Mouse (Mus musculus): ENCODE measurements around the gene Rassf1.

Rassf1 gene

DNA sequence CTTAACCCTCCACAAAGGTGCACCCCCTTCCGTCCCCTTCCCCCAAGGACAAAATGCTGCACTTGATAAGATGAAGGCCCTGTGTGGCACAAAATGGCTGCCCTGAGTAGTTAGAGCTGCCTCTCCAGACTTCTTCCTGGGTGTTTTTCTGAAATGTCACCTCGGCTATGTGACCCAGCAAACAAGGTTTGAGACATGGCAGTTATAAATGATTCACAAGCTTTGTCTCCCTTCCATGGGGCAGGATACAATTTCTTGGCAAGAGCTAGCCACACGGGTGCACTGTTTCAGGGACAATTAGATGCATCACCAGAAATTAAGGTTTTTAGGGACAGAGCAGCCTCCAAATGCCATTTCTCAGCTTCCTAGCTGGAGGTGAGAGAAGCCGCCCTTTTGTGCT is 10.9 kb upstream of the Rassf1 start:
- DNase-seq (ENCODE audit: low spot score in 2 of 2): no peak

DNA sequence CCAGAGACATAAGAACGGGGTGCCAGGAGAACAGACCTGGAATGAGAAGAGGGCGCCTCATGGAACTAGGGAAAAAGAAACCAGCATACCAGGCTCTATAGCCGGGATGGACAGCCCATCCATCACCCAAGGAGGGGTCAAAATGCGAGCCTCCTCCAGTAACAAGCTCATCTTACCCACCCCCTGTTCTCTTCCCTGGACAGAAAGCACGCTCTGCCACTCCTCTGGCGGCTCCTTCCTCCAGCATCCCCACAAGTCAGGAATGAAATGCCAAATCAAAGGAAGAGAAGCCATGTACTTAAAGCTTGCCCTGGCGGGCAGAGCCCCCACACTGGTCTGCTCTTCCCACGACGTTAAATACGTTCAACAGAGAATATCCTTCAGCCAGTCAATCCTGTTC is 10.3 kb upstream of the Rassf1 start:
- DNase-seq (ENCODE audit: low spot score in 2 of 2): no peak

DNA sequence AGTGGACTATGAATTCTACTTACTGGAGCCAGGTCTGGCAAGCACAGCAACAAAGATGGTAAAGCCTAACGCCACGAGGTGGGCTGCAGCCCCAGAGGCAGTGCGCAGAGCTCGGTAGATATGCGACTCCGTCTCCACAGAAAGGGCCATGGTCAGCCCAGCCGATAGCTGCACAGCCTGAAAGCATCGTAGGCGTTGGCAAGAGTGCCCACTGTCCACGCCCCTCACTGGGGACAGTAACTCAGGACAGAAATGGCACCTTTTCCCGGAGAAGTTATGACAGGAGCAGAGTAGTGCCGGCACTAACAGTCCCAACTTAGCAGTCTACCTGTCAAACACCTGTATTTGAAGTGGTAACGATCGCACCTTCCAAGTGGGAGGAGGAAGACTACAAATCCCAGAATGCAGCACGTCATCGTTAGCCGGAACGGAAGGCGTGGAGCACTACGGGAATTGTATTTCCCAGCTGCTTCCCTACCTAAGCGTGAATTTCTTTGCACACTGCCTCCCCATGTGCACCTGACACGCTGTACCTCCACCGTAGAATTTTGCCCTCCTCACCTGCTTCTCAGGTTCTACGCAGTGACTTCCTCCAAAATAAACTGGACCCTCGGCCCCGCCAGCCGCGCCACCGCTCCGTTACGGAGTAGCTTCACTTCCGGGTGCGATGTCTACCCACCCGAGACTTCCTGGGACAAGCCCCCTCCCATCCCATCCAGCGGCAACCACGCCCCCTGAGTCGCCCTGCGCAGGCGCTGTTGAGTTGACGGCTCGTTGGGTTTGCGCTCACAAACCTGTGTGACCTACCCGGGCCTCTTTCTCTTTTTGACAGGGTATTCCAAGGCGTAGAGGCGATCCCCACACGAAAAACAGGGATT is 9.6 kb upstream of the Rassf1 start, which contains the start of the genes Cyb561d2 and Nprl2:
Gene Cyb561d2, minus strand, starts transcription at position 720 of the 878 bp plus-strand sequence.
Gene Nprl2, plus strand, starts transcription at position 753 of the 878 bp plus-strand sequence.
- DNase-seq (ENCODE audit: low spot score in 2 of 2): peak; percentile 96

- no peak for DNase-seq (ENCODE audit: low spot score in 2 of 2)
Observed at GRCm38 (mm10) chr9:107542352-107542686, 9.0 kb upstream of the Rassf1 start.

GRCm38 (mm10) chr9:107542721-107543120 is 8.6 kb upstream of the Rassf1 start:
- DNase-seq (ENCODE audit: low spot score in 2 of 2): no peak

DNA sequence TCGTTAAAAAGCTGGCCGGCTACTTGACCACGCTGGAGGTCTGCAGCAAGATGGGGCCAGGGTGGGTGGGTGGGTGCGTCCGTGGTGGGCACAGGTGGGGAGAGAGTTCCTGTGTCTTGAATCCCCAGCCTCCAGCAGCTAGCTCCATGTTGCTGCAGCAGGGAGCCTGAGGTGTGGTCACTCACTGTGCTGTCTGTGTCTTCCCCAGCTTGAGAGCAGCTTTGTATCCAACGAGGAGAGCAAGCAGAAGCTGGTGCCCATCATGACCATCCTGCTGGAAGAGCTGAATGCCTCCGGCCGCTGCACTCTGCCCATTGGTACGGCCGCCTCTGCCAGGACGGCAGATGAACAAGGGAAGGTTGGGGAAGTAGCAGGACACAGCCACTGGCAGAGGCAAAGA is 8.1 kb upstream of the Rassf1 start:
- no peak for DNase-seq (ENCODE audit: low spot score in 2 of 2)

DNA sequence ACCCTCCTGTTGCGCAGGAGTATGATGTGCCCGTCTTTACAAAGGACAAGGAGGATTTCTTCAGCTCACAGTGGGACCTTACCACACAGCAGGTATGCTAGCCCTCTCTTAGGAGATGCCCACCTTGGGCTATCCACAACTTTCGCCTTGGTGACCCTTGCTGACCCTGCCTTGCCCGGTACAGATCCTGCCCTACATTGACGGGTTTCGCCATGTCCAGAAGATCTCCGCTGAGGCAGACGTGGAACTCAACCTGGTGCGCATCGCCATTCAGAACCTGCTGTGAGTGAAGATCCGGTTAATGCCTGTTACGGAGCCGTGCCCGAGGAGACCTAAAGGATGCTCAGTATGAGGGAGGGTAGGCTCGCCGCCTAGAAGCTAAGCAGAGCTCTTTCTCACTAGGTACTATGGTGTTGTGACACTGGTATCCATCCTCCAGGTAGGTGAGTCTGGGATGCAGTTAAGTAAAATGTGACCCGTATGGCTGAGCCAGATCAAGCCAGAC is 7.1 kb upstream of the Rassf1 start:
- no peak for DNase-seq (ENCODE audit: low spot score in 2 of 2)

DNA sequence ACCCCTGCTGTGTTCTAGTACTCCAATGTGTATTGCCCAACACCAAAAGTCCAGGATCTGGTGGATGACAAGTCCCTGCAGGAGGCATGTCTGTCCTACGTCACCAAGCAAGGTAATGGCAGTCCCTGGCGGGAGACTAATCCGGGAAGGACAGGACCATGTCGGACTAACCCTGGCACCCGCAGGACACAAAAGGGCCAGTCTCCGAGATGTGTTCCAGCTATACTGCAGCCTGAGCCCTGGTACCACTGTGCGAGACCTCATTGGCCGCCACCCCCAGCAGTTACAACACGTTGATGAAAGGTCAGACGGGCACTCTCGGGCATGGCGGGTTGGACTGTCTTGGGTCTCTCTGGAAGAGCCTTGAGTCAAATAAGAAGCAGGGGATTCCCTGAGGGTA is 6.6 kb upstream of the Rassf1 start:
- DNase-seq (ENCODE audit: low spot score in 2 of 2): no peak

- DNase-seq (ENCODE audit: low spot score in 2 of 2): no peak
Observed at GRCm38 (mm10) chr9:107545199-107545598, 6.2 kb upstream of the Rassf1 start.

- DNase-seq (ENCODE audit: low spot score in 2 of 2): peak in 1 of 2 experiments; percentile 78
Observed at GRCm38 (mm10) chr9:107545602-107546001, 5.8 kb upstream of the Rassf1 start.

- DNase-seq (ENCODE audit: low spot score in 2 of 2): peak; percentile 94
Observed at GRCm38 (mm10) chr9:107547026-107547425, 4.3 kb upstream of the Rassf1 start, which contains the start of gene Zmynd10. Gene Zmynd10 (plus strand): TSS chr9:107547298.

DNA sequence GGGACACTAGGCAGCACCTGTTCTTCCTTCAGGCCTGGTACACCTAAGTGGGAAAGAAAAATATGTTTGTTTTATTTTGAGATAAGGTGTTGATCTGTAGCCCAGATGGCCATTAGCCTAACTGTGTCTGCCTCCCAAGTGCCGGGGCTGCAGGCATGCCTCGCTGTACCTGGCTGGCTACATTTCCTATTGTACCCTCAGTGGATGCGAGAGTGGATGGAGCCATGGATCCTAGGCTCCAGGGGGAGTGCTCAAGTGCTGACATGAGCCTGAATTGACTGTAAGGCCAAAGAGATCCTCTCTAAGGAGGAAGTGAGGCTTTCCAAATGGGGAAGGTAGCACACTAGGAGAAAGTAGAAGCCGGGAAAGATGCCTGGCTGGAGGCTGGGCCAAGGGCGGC is 3.4 kb upstream of the Rassf1 start:
- DNase-seq (ENCODE audit: low spot score in 2 of 2): no peak

DNA sequence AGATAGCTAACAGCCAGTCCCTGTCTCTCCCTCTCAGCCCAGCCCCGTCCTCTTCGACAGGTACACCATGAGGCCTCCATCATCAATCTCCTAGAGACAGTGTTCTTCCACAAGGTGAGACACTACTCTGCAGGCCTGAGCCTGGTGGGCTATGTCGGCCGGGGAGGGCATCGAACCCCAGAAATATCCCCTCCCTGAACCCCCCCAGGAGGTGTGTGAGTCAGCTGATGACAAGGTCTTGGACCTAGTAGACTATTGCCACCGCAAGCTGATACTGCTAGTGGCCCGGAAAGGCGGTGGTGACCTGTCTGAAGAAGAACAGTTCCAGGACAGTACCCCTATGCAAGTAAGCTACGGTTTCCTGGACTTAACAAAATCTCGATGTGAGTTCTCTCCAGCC is 2.5 kb upstream of the Rassf1 start:
- no peak for DNase-seq (ENCODE audit: low spot score in 2 of 2)

- DNase-seq (ENCODE audit: low spot score in 2 of 2): no peak
Observed at GRCm38 (mm10) chr9:107549297-107550074, 1.9 kb upstream of the Rassf1 start.

DNA sequence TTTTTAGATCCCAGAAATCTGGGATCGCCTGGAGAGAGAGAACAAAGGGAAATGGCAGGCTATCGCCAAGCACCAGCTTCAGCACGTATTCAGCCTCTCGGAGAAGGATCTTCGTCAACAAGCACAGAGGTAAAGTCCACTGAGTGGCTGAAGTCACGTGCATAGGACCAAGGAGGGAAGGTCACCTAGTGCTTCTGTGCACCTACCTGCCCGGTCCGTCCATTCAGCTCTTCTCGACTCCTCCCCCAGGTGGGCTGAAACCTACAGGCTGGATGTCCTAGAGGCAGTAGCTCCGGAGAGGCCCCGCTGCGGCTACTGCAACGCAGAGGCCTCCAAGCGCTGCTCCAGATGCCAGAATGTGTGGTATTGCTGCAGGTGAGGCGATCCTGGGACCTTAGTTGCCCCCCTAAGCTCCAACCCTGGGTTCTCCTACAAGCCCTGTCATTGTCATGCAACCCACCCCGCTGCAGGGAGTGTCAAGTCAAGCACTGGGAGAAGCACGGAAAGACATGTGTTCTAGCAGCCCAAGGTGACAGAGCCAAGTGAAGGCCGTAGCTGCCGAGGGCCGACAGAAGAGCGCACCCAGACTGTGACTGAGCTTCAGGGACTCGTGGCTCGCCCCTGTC is 751 bp upstream of the Rassf1 start:
- DNase-seq (ENCODE audit: low spot score in 2 of 2): no peak

DNA sequence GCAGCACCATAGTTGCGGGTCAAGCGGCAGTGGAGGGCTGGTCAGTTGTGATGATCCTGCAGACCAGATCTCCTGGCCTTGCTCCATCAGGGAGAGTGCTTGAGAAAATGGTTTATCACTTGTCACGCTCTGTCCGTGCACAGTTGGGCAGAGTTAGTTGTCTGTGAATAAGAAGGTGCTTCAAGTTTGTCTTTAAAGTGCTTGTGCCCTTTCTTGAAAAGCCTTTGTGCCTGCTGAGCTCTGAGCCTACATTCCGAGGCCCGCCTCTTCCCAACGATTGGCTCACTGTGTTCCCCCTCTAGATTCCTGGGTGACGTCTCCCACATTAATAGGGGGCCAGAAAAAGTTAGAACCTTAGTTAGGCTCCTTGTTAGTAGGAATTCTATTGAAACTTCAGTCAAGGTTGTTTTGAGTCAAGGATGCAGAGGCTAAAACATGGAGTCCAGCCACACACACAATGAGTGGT is 568 bp downstream of the Rassf1 start:
- no peak for DNase-seq (ENCODE audit: low spot score in 2 of 2)

GRCm38 (mm10) chr9:107552690-107553393 is 1.5 kb downstream of the Rassf1 start:
- DNase-seq (ENCODE audit: low spot score in 2 of 2): no peak

- no peak for DNase-seq (ENCODE audit: low spot score in 2 of 2)
Observed at GRCm38 (mm10) chr9:107553541-107554318, 2.4 kb downstream of the Rassf1 start.

GRCm38 (mm10) chr9:107554319-107554825 is 3.0 kb downstream of the Rassf1 start:
- DNase-seq (ENCODE audit: low spot score in 2 of 2): peak; percentile 97

- DNase-seq (ENCODE audit: low spot score in 2 of 2): no peak
Observed at GRCm38 (mm10) chr9:107555031-107555457, 3.7 kb downstream of the Rassf1 start.

All from right cerebral cortex, postnatal 10 days (tissue).